Mouse (Mus musculus) megakaryocyte, embryonic 14.5 days (primary cell): ENCODE measurements around the gene Trank1.

Experiments
- FLI1 ChIP-seq: IDR thresholded peaks from 2 replicates; pipeline ENCODE4 v1.6.1; 2012; ENCODE audit warnings: low read length, inconsistent platforms, mixed read lengths
- GATA1 ChIP-seq: IDR thresholded peaks from 3 replicates; pipeline ENCODE4 v1.6.1; 2012; ENCODE audit warnings: mixed read lengths, low read length, inconsistent platforms, borderline replicate concordance

GRCm38 (mm10) chr9:111439836-111440201 lies 128.3 kb downstream of the Trank1 start:
- TF ChIP-seq GATA1 (no peak), FLI1 (no peak)
